Mouse (Mus musculus): Measurements from ENCODE around the gene Gm20388. TPM values are rescaled to one million over a fixed set of nuclear protein-coding genes. Genes with fewer than 3 reads are reported as not detected.
A peak's percentile ranks its signal among the peaks of the same experiment; 100 is the strongest.
"Not testable (repeated sequence)": the region's sequence is repeated elsewhere in the genome, so short reads cannot be mapped to it uniquely, and the experiment has no call there.

Gm20388 gene
- polyA plus RNA-seq, 1 experiment from 2014 or later: not detected

- 66% methylated on average over 15 of the region's 16 CpGs for WGBS
- no peaks in the 10 kb centered on the region for H3K27me3 ChIP-seq (ENCODE audit: control insufficient read depth, insufficient read depth, low read length)
- H3K27ac ChIP-seq (replicated peaks; ENCODE audit: low read depth, low read length): no peak overlapping the region
Measured at GRCm38 (mm10) chr8:120332379-120333229, 422.0 kb downstream of the Gm20388 start.

GRCm38 (mm10) chr8:120333681-120334080, 423.0 kb downstream of the Gm20388 start:
- H3K4me1 ChIP-seq (ENCODE audit: control insufficient read depth, insufficient read depth, low read length): peaks cover 38% of the 10 kb centered on the region
- WGBS: 97% methylated on average over 4 of the region's 4 CpGs
- H3K9me3 ChIP-seq (ENCODE audit: control insufficient read depth, low read length): no peaks in the 10 kb centered on the region
- H3K4me2 ChIP-seq (ENCODE audit: low read depth, severe bottlenecking): no peak overlapping the region
- H3K36me3 ChIP-seq (ENCODE audit: control insufficient read depth, insufficient read depth, low read length): no peaks in the 10 kb centered on the region
- no peak overlapping the region for H3K27ac ChIP-seq (replicated peaks; ENCODE audit: low read depth, low read length)
- H3K4me3 ChIP-seq (ENCODE audit: low read depth, low read length): no peak overlapping the region
- ATAC-seq (ENCODE audit: insufficient number of reproducible peaks, low FRiP score, low TSS enrichment, low read depth): no peak
- DNase-seq (ENCODE audit: low spot score): no peak
- H3K9ac ChIP-seq (ENCODE audit: low read length): no peak overlapping the region
- no peaks in the 10 kb centered on the region for H3K27me3 ChIP-seq (ENCODE audit: control insufficient read depth, insufficient read depth, low read length)

More at GRCm38 (mm10) chr8:120332379-120333229, 422.0 kb downstream of the Gm20388 start:
- H3K4me3 ChIP-seq (ENCODE audit: low read depth, low read length): no peak overlapping the region
- DNase-seq (ENCODE audit: low spot score): peak; percentile 63
- ATAC-seq (ENCODE audit: insufficient number of reproducible peaks, low FRiP score, low TSS enrichment, low read depth): no peak
- no peaks in the 10 kb centered on the region for H3K9me3 ChIP-seq (ENCODE audit: control insufficient read depth, low read length)
- peaks cover 38% of the 10 kb centered on the region for H3K4me1 ChIP-seq (ENCODE audit: control insufficient read depth, insufficient read depth, low read length)
- no peaks in the 10 kb centered on the region for H3K36me3 ChIP-seq (ENCODE audit: control insufficient read depth, insufficient read depth, low read length)
- no peak overlapping the region for H3K4me2 ChIP-seq (ENCODE audit: low read depth, severe bottlenecking)
- H3K9ac ChIP-seq (ENCODE audit: low read length): no peak overlapping the region

GRCm38 (mm10) chr8:120334261-120334660, 423.6 kb downstream of the Gm20388 start:
- not testable (repeated sequence) for DNase-seq (ENCODE audit: low spot score); H3K4me2 ChIP-seq (ENCODE audit: low read depth, severe bottlenecking); H3K9ac ChIP-seq (ENCODE audit: low read length); H3K36me3 ChIP-seq (ENCODE audit: control insufficient read depth, insufficient read depth, low read length); H3K4me3 ChIP-seq (ENCODE audit: low read depth, low read length); ATAC-seq (ENCODE audit: insufficient number of reproducible peaks, low FRiP score, low TSS enrichment, low read depth); H3K9me3 ChIP-seq (ENCODE audit: control insufficient read depth, low read length); H3K27me3 ChIP-seq (ENCODE audit: control insufficient read depth, insufficient read depth, low read length)
- peaks cover 38% of the 10 kb centered on the region for H3K4me1 ChIP-seq (ENCODE audit: control insufficient read depth, insufficient read depth, low read length)
- WGBS: 62% methylated on average over 3 of the region's 3 CpGs
- H3K27ac ChIP-seq (replicated peaks; ENCODE audit: low read depth, low read length): peak overlapping the region; percentile 63; the same call in 1 of the 2 replicates

GRCm38 (mm10) chr8:120334878-120335261, 424.2 kb downstream of the Gm20388 start:
- H3K27ac ChIP-seq (replicated peaks; ENCODE audit: low read depth, low read length): peak overlapping the region; percentile 63
- ATAC-seq (ENCODE audit: insufficient number of reproducible peaks, low FRiP score, low TSS enrichment, low read depth) (no peak), DNase-seq (ENCODE audit: low spot score) (peak; percentile 68)
- H3K9ac ChIP-seq (ENCODE audit: low read length): no peak overlapping the region
- H3K4me2 ChIP-seq (ENCODE audit: low read depth, severe bottlenecking): peak overlapping the region; percentile 46; the same call in 1 of the 2 replicates
- no peaks in the 10 kb centered on the region for H3K27me3 ChIP-seq (ENCODE audit: control insufficient read depth, insufficient read depth, low read length)
- H3K4me1 ChIP-seq (ENCODE audit: control insufficient read depth, insufficient read depth, low read length): peaks cover 41% of the 10 kb centered on the region
- no peaks in the 10 kb centered on the region for H3K9me3 ChIP-seq (ENCODE audit: control insufficient read depth, low read length)
- no peaks in the 10 kb centered on the region for H3K36me3 ChIP-seq (ENCODE audit: control insufficient read depth, insufficient read depth, low read length)
- H3K4me3 ChIP-seq (ENCODE audit: low read depth, low read length): no peak overlapping the region
- WGBS: 4% methylated on average over 5 of the region's 5 CpGs

- H3K4me3 ChIP-seq (ENCODE audit: low read depth, low read length): no peak overlapping the region
- WGBS: 1% methylated on average over 17 of the region's 17 CpGs
- ATAC-seq (ENCODE audit: insufficient number of reproducible peaks, low FRiP score, low TSS enrichment, low read depth): peak; percentile 41
Measured at GRCm38 (mm10) chr8:120335262-120336086, 424.8 kb downstream of the Gm20388 start.

GRCm38 (mm10) chr8:120336087-120336380, 425.4 kb downstream of the Gm20388 start:
- H3K36me3 ChIP-seq (ENCODE audit: control insufficient read depth, insufficient read depth, low read length): no peaks in the 10 kb centered on the region
- H3K4me2 ChIP-seq (ENCODE audit: low read depth, severe bottlenecking): peak overlapping the region; percentile 46; the same call in 1 of the 2 replicates
- DNase-seq (ENCODE audit: low spot score) (peak; percentile 61), ATAC-seq (ENCODE audit: insufficient number of reproducible peaks, low FRiP score, low TSS enrichment, low read depth) (peak; percentile 4; the same call in 1 of the 2 replicates)
- no peak overlapping the region for H3K4me3 ChIP-seq (ENCODE audit: low read depth, low read length)
- no peak overlapping the region for H3K9ac ChIP-seq (ENCODE audit: low read length)
- H3K9me3 ChIP-seq (ENCODE audit: control insufficient read depth, low read length): no peaks in the 10 kb centered on the region
- no peaks in the 10 kb centered on the region for H3K27me3 ChIP-seq (ENCODE audit: control insufficient read depth, insufficient read depth, low read length)
- H3K27ac ChIP-seq (replicated peaks; ENCODE audit: low read depth, low read length): peak overlapping the region; percentile 63; the same call in 1 of the 2 replicates
- peaks cover 38% of the 10 kb centered on the region for H3K4me1 ChIP-seq (ENCODE audit: control insufficient read depth, insufficient read depth, low read length)
- 0% methylated on average over 9 of the region's 9 CpGs for WGBS

More at GRCm38 (mm10) chr8:120335262-120336086, 424.8 kb downstream of the Gm20388 start:
- Histone ChIP-seq H3K4me1 (ENCODE audit: control insufficient read depth, insufficient read depth, low read length) (peaks cover 41% of the 10 kb centered on the region), H3K9me3 (ENCODE audit: control insufficient read depth, low read length) (no peaks in the 10 kb centered on the region), H3K4me2 (ENCODE audit: low read depth, severe bottlenecking) (peak overlapping the region; percentile 46), H3K9ac (ENCODE audit: low read length) (peak overlapping the region; percentile 27; the same call in 1 of the 2 replicates), H3K27me3 (ENCODE audit: control insufficient read depth, insufficient read depth, low read length) (no peaks in the 10 kb centered on the region), H3K27ac (replicated peaks; ENCODE audit: low read depth, low read length) (peak overlapping the region; percentile 63), H3K36me3 (ENCODE audit: control insufficient read depth, insufficient read depth, low read length) (no peaks in the 10 kb centered on the region)
- DNase-seq (ENCODE audit: low spot score): peak; percentile 73

GRCm38 (mm10) chr8:120336909-120337555, 426.4 kb downstream of the Gm20388 start:
- DNase-seq (ENCODE audit: low spot score): no peak
- no peak overlapping the region for H3K27ac ChIP-seq (replicated peaks; ENCODE audit: low read depth, low read length)
- H3K36me3 ChIP-seq (ENCODE audit: control insufficient read depth, insufficient read depth, low read length): no peaks in the 10 kb centered on the region
- no peaks in the 10 kb centered on the region for H3K9me3 ChIP-seq (ENCODE audit: control insufficient read depth, low read length)
- no peak overlapping the region for H3K4me3 ChIP-seq (ENCODE audit: low read depth, low read length)
- no peak for ATAC-seq (ENCODE audit: insufficient number of reproducible peaks, low FRiP score, low TSS enrichment, low read depth)
- 29% methylated on average over 5 of the region's 5 CpGs for WGBS
- H3K4me1 ChIP-seq (ENCODE audit: control insufficient read depth, insufficient read depth, low read length): peaks cover 32% of the 10 kb centered on the region
- no peak overlapping the region for H3K4me2 ChIP-seq (ENCODE audit: low read depth, severe bottlenecking)
- no peaks in the 10 kb centered on the region for H3K27me3 ChIP-seq (ENCODE audit: control insufficient read depth, insufficient read depth, low read length)
- no peak overlapping the region for H3K9ac ChIP-seq (ENCODE audit: low read length)

- Histone ChIP-seq H3K4me1 (ENCODE audit: control insufficient read depth, insufficient read depth, low read length) (peaks cover 38% of the 10 kb centered on the region), H3K9ac (ENCODE audit: low read length) (no peak overlapping the region), H3K27me3 (ENCODE audit: control insufficient read depth, insufficient read depth, low read length) (no peaks in the 10 kb centered on the region), H3K27ac (replicated peaks; ENCODE audit: low read depth, low read length) (no peak overlapping the region), H3K36me3 (ENCODE audit: control insufficient read depth, insufficient read depth, low read length) (no peaks in the 10 kb centered on the region), H3K4me3 (ENCODE audit: low read depth, low read length) (no peak overlapping the region), H3K4me2 (ENCODE audit: low read depth, severe bottlenecking) (no peak overlapping the region), H3K9me3 (ENCODE audit: control insufficient read depth, low read length) (no peaks in the 10 kb centered on the region)
- WGBS: 65% methylated on average over 5 of the region's 5 CpGs
- DNase-seq (ENCODE audit: low spot score) (no peak), ATAC-seq (ENCODE audit: insufficient number of reproducible peaks, low FRiP score, low TSS enrichment, low read depth) (no peak)
Measured at GRCm38 (mm10) chr8:120337627-120338026, 427.0 kb downstream of the Gm20388 start.
